Mouse (Mus musculus) small intestine, adult 2 months (tissue): Measurements from ENCODE around the gene B4galt7.

Experiments used
- CTCF ChIP-seq: fragments of 200-500 bp; IDR thresholded peaks from 2 replicates; pipeline ENCODE4 v1.5.1; 2012; ENCODE audit warnings: low read depth, mild to moderate bottlenecking, control low read depth, inconsistent platforms, low read length, moderate library complexity, mixed read lengths; ENCODE audit not compliant: insufficient replicate concordance, insufficient read length; ENCODE audit errors: extremely low read depth
- POLR2A ChIP-seq: fragments of 200-500 bp; IDR thresholded peaks from 2 replicates; pipeline ENCODE4 v1.6.1; 2012; ENCODE audit warnings: low read depth, mild to moderate bottlenecking, control low read depth, inconsistent platforms, low read length, moderate library complexity

DNA sequence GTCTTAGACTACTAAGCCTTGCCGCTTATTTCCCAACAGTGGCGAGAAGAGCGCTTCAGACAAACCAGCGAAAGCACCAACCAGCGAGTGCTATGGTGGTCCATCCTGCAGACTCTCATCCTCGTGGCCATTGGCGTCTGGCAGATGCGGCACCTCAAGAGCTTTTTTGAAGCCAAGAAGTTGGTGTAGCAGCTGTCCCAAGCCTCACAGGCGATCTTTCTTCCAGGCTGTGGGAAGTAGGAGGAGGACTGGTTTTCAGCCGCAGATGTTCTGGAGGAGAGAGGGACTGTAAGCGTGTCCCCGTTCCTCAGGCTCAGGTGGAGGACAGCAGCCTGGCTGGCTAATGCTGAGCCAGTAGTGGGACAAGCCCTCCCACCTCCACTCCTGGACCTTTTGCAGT, 2.9 kb upstream of the B4galt7 start:
- no peak for TF ChIP-seq CTCF
- no peak for TF ChIP-seq POLR2A
